Mouse (Mus musculus) heart, postnatal 36 days (tissue): Measurements from ENCODE around the gene Mpdu1. TPM values are rescaled to one million over a fixed set of nuclear protein-coding genes. Genes with fewer than 3 reads are reported as not detected.

Experiments used
- DNase-seq, 2 experiments: peaks; one replicate each; pipeline ENCODE4 v3.0.0; 2021 to 2022
- intact Hi-C: fragments of 180-260 bp; cut with DNase I; formaldehyde crosslinking; loops from one replicate; pipeline ENCODE4 v1.15.1; 2025
- total RNA-seq, 2 experiments: library from RNA; stranded (reverse); gene quantifications; 2 replicates each; pipeline ENCODE4 v1.2.3; 2021

Mpdu1 gene
- total RNA-seq, 2 experiments from 2014 or later, result 14.9 to 16.2 TPM

DNA sequence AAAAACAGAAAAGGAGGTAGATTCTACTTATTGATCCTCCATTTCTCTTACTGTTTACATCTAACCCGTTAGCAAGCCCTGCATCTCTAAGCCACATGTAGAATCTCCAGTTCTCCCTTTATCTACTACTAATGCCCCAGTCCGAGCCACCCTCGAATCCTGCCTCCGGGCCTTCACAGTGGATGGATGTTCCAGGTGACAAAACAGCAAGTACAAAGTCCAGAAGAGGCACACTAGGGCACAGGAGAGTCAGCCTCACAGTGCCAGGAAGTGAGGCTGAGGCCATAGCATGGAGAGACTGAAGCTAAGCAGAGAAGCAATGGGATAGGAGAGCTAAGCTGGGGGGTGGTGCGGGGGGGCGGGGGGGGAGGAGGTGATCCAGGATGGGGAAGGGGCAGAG lies 30.4 kb upstream of the Mpdu1 start:
- no peak for DNase-seq
- intact Hi-C loops, result no loop called here

DNA sequence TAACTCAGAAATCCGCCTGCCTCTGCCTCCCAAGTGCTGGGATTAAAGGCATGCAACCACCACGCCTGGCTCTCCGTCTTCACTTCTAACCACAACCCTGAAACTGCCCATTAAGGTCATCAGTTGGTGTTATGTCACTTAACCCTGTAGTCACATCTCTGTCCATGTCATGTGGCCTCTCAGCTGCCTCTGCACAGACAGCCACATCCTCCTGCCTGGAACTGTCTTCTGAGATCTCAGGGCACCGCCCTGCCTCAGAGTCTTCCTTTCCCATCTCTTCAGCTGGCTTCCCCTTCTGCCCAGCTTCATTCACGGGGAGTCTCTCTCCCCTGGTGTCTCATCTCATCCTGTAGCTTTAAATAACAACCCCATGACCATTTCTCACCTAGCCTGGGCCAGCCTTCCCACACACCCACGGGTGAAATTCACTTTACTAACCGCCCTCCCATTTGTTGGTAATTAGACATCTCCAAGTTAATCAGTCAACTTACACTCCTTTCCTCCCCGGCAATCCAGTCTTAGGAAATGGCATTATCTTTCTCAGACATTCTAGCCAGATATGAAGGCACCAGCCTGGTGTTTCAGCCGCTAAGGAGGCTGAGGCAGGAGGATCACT lies 29.9 kb upstream of the Mpdu1 start:
- intact Hi-C loops, result no loop called here

DNA sequence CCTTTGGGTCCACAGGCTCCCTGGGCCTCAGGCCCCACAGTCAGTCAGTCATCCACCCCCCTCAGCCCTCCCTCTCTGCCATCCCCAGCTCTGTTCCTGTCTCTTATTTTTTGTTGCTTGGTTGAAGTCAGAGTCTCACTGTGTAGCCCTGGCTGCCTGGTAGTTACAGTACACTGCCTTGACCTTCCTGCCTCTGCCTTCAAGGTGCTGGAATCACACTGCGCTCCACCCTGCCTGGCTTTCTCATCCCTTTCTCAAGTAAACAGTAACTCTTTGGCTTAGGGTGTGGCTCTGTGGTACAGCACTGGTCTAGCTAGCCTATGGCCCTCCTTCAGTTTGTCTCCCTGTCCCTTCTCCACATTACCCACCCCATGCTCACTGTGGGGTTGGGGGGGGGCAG lies 27.4 kb upstream of the Mpdu1 start:
- DNase-seq, result no peak
- intact Hi-C loops, result no loop called here

More for the DNA sequence above, 29.9 kb upstream of the Mpdu1 start:
- DNase-seq, result peak in 1 of 2 experiments; percentile 15

DNA sequence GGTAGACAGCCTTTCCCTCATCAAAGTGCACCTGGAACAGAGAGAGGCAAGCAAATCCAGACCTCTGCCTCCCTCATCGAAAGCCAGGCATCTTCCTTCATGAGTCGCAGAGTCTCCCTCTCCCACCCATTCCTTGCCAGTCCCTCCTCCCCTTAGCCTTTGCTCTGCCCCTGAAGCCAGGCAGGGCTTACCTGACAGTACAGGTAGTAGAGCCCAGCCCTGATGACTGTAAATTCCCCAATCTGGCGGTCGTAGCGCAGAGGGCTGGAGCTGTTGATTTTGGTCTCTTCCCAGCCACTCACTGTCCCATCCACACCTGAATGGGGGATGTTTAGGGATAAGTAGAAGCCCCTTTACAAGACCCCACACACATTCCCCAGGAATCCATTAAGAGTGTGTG lies 24.6 kb upstream of the Mpdu1 start:
- intact Hi-C loops, result no loop called here

DNA sequence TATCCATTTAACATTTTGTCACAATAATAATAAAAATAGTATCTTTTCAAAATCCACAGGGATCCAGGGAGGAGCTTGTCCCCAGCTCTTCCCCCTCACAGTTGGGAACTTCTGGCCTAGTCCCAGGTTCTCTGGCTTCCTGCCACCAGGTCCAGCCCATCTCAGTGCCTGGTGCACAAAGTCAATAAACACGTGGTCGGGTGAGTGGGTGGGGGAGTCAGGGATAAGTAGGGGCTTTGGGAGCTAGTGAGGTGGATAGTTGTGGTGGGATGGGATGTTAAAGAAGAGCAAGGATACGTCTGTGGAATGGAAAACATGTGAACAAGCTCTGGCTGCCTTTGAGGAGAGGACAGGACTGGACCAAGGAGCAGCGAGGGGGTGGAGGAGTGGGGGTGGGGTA lies 23.9 kb upstream of the Mpdu1 start:
- intact Hi-C loops, result no loop called here
- peak; percentile 86 to 91 for DNase-seq

More for the DNA sequence above, 24.6 kb upstream of the Mpdu1 start:
- no peak for DNase-seq

DNA sequence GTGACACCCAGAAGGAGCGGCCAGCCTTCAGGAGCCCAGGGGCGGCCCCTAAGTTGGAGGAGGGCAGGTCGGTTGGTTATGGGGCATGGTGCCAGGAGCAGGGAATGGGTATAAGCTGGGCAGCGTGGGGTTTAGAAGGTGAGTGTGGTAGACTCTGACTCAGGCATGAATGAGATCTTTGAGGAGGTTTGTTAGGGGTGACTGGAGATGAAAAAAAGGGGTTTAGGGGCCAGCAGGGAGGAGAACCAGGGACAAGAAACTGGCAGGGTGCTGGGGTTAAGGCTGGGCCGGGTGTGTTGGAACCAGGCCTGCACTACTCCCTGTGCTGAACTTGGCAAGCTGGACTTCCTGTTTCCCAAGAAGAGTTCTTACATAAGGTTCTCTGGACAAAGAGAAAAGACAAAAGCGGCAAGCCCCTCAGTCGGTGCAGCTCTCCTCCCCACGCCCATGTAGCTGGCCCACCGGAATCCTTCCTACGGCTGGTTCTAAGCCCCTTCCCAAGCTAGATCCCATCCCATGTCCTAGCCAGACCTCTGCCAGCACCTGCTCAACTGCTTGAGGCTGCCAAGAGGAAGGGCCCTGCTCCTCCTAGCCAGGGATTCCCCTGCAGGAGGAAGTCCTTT lies 23.2 kb upstream of the Mpdu1 start, which contains the start of gene Tnfsf13:
Tnfsf13 (minus strand) TSS at position 259 of the 623 bp plus-strand sequence.
- DNase-seq, result peak; percentile 81 to 87
- intact Hi-C loops, result no loop called here

DNA sequence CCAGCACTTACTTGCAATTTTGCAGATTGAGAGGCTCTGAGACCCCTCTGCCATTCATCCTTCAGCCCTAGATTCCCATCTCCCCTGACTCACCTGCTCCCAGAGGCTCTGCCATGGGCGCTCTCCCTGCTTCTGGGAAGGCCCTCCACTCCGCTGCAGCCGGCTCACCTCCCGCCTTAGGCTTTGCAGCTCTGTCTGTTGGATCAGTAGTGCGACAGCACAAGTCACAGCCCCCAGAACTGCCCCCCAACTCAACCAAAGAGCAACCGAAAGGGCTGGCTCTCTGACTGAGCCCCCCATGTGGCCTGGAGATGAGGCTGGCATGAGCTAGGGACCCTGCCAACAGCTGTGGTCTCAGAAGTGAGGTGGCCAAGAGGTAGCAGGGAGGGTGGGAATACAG lies 22.5 kb upstream of the Mpdu1 start:
- no peak for DNase-seq
- intact Hi-C loops, result loop anchor here (5.0 kb wide), 2 partner anchors 117 to 192 kb away; partner anchors contain the start of genes Fgf11 and Tmem95

DNA sequence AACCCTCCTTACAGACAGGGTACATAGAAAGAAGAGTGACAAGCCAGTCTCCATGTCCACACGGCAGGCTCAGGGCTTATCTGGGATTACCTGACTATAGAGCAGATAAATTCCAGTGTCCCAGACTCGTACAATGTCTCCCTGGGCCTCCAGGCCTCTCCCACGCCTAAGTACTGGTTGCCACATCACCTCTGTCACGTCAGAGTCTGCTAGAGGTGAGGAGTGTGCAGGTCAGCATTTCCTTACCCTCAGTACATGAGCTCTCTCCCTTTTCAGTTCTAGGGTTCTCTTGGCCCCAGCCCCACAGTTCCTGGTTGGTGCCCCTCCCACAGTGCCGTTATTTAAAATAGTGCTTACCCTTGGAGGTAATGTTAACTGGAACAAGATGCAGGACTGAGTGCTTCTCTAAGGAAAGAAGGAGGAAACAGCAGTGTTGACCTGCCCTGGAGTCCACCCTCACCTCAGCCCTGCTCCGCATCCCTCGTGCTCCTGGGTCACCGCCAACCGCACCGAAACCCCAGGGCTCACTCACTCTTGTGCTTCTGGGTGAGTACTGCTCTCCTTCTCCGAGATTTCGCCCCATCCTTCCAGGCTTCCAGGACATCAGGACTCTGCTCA lies 21.8 kb upstream of the Mpdu1 start:
- intact Hi-C loops, result loop anchor here (5.0 kb wide), 2 partner anchors 118 to 193 kb away; partner anchors contain the start of genes Fgf11 and Tmem95
- no peak for DNase-seq

DNA sequence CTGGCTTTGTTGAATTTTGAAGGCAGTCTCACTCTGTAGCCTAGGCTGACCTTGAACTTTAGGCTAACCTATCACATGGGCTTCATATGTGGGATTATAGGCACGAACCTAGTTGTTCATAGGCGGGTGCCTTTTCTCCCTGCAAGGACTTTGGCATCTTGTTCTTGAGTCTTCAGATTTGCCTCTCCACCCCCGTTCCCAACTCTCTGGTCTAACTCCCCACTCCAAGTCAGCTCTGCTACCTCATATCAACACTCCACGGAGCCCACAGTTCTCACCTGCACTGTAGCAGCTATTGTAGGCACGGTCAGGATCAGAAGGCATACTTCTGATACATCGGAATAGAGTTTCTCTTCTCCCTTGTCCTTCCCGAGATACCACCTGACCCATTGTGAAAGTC lies 21.1 kb upstream of the Mpdu1 start:
- intact Hi-C loops, result loop anchor here (2.0 to 5.0 kb wide), 4 partner anchors 13 to 194 kb away; partner anchors contain the start of genes Fgf11, Tmem95 and Tnfsfm13
- no peak for DNase-seq

DNA sequence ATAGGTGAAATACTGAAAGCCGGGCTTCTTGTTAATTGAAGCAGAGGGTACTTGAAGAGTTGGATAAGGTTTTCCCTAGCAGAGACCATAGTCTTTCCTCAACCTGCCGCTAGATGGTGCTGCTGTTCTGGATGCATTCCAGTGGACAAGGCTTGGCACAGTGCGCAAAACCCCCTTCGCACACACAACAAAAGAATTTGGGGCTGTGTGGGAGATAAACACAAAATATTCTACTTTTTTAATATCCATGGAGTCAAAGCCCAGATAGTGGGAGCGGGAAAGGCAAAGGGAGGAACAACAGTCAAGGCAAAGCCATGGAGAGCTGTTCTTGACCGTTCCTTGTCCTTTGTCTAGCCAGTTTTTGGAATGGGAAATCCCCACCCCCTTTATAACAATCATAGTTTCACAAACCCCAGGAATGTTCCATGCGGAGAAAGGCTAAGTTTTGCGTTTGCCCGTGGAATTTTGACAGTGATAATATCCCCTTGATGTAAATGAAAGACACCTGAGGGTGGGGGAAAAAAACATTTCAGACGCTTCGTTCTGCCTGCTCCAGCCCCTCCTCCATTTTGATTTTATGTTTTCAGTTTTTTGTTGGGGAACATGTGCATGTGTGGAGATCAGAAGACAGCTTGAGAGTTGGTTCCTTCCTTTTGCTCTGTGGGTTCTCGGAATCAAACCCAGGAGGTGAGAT lies 20.5 kb upstream of the Mpdu1 start:
- intact Hi-C loops, result loop anchor here (1.0 to 5.0 kb wide), 5 partner anchors 14 to 194 kb away; partner anchors contain the start of genes Fgf11, Tmem95 and Tnfsfm13
- peak; percentile 94 to 95 for DNase-seq

DNA sequence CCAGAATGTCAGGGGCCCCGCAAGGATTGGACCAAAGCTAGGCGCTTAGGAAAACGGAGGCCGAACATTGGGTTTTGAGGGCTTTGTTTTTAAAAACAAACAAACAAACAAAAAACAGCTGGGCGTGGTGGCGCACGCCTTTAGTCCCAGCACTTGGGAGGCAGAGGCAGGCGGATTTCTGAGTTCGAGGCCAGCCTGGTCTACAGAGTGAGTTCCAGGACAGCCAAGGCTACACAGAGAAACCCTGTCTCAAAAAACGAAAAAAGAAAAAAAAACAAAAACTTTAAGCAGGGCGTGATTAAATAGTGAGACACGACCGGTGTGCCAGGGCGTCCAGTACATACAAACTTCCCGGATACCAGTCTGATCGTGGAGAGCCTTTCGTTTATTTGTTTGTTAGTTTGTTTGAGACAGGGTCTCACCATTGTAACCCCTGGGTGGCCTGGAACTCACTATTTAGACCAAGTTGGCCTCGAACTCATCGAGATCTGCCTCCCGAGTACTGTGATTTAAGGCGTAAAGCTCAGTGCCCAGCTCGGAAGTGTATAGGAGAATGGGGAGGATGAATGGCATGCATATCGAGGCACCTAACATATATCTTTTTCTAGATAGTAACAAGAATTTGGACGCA lies 19.9 kb upstream of the Mpdu1 start:
- intact Hi-C loops, result loop anchor here (1.0 to 5.0 kb wide), 5 partner anchors 14 to 195 kb away; partner anchors contain the start of genes Fgf11, Tmem95 and Tnfsfm13
- DNase-seq, result peak in 1 of 2 experiments; percentile 49

DNA sequence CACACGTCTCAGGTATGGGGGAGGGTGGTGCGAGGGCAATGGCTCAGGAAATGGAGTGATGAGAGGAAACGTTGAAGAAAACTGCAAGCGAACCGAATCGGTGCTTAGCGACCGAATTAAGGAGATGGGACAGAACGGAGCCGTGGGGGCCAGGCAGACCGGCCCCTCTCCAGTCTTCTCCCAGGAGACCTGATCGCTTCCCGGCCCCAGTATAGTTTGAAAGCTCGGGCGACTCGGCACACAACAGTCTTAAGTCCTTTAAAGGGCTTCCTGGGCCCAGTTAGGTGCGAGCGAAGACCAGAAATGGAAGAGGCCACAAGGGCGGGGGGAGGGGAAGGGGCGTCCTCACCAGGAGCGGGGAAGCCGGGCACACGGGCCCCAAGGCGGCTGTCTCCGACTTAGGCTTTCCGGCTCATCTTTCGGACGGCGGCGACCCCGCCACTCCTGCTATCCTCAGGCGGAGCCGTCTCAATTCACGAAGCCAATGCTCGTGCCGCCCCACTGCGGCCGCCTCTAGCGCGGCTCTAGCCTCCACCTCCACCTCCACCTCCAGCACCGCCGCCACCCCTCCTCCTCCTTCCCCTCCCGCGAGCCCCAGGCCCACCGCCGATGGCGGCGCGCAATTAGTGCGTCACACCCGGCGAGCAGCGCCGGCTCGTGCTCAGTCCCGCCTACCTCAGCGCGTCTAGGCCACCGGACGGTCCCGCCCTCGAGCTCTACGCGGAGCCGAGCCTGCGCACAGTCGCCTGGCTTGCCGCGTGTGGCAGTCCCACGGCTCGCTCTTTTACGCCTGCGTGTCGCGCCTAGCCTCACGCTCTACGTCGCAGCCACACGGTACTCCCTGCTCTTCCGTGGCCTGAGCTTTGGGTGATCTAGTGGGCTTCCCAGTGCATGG lies 19.1 kb upstream of the Mpdu1 start, which contains the start of gene Senp3:
Senp3 (minus strand) TSS at position 771 of the 895 bp plus-strand sequence.
- DNase-seq, result peak; percentile 95
- intact Hi-C loops, result loop anchor here (1.0 to 5.0 kb wide), 6 partner anchors 9 to 196 kb away; partner anchors contain the start of genes Eif4a1, Fgf11, Tmem95 and Tnfsfm13

DNA sequence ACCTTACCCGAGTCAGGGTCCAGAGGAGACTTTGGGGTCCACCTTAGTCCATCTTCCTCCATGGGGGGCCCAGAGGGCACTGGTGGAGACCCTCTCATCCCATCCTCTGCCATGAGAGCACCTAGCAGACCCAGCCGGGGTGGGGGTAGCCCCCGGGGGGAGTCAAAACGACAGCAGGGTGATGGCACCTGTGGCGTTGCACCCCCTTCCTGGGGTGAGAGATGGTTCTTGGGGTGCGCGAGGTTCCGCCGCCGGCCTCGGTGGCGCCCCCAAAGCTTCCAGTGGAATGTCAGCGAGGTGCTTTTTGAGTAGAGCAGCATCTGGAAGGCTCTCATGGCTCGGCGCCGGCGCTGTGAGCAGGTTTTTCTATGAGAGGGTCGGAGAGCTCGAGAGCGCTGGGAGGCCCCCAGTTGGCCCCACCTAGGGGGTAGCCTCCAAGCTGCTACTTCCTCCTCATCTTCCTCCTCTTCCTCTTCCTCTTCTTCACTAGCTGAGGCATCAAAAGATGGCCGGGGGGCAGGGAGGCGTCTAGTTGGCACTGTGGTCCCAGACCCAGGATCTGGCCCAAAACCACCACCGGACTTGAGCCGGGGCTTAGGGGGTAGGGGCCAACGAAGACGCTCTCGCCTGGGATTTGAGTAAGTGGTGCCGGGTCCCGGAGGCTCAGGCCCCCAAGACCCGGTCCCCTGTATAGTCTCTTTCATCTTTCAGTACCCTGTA lies 17.9 kb upstream of the Mpdu1 start:
- intact Hi-C loops, result loop anchor here (5.0 kb wide), 2 partner anchors 122 to 197 kb away; partner anchors contain the start of genes Fgf11 and Tmem95

DNA sequence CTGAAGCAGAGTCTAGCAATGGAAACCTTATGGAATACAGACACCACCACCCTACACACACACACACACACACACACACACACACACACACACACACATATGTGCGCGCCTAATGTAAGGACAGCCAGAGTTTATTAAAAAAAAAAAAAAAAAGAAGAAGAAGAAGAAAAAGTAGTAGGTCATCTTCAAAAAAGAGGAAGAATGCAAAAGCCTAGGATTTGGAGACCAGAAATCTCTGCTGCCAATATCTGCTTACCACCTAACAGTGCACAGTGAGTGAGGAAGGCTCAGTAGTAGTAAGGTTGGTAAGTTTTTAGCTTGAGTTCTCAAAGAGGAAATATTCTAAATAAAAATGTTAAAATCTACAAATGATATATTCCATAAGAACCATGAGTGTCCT lies 16.7 kb upstream of the Mpdu1 start:
- intact Hi-C loops, result no loop called here
- DNase-seq, result no peak

More for the DNA sequence above, 17.9 kb upstream of the Mpdu1 start:
- DNase-seq, result no peak

DNA sequence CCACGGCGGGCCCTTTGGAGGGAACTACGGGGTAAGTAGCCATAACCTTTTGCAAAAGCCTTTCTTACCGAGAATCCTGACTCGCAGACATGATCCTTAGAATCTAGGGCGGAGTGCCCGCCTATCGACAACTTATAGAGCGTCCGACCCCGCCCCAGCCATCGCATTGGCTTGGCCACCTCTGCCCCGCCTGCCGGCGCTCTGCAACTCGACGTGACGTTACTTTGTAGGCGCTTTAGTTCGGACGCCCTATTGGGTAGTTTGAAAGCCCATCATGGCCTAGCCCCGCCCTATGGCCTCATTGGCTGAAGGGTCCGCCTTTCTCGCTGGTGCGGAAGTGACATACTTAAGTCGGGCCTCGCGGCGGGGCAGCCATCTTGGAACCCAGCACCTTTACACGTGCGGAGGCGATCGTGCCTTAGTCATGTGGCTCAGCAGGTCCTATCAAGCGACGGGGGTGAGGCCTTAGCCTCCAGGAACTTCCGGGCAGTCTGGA lies 9.8 kb upstream of the Mpdu1 start, which contains the start of gene Eif4a1:
Eif4a1 (minus strand) TSS at position 213 of the 496 bp plus-strand sequence.
- DNase-seq, result peak; percentile 99 to 100
- intact Hi-C loops, result loop anchor here (1.0 kb wide), 1 partner anchor 9 kb away; no protein-coding TSS in a partner anchor

DNA sequence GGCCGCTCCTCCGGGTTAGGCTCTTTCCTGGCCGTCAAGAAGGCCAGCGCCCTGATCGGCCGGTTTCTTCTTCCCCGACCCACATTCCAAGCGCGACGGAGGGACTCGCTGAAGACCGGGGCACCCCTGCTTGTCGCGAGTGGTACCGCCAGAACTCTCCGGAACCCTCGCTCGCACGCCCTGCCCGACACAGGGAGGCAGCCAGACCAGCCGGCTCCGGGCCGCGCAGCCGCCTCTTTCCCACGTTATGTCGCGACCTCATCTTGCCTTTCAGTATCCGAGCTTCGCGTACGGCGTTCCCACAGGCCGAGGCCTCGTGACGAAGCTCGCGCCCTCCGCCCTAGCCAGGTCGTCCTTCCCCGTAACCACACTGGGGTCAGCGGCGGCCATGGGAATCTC lies 9.3 kb upstream of the Mpdu1 start:
- intact Hi-C loops, result loop anchor here (1.0 kb wide), 1 partner anchor 10 kb away; no protein-coding TSS in a partner anchor

DNA sequence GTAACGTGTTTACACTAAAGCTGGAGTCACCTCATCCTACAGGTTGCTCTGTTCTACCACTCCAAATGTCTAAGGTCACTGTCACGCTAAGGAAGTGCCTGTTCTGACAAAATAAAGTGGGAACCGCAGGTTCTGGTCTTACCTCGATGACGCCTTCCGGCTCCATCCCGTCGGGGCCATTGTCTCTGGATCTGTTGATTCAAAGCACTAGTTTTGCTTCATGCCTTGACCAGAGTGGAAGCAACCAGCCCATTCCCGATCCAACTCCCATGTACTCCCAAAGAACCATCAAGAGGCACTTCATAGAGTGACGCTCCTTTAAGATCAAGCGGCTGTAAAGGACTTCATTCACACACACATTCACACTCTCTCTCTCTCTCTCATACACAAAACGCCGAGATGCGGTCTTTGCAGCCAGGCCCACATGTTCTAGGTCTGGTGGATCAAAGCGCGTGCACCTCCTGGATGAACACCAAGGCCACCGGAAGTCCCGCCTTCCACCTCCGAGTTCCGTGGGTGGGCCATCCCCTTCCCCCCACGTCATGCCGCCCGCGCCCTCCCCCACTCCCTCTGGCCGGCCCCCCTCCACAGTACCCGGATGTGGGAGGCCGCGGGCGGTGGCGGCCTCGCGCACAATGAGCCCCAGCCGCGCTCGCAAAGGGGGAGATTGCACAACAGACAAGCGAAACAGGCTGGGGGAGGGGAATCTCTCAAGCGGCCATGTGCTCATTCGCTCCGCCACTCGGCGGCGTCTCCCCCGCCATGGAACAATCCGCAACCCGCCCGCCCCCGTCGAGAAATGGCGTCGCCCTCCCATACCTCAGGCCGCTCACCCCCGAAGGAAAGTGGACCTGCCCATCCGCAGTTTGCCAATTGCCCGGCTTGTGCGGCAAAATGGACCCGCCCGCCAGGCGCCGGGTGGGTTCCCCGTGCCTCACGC lies 8.6 kb upstream of the Mpdu1 start:
- peak; percentile 95 to 97 for DNase-seq
- intact Hi-C loops, result no loop called here

More for the DNA sequence above, 9.3 kb upstream of the Mpdu1 start:
- no peak for DNase-seq
